In the genomic region with DNA sequence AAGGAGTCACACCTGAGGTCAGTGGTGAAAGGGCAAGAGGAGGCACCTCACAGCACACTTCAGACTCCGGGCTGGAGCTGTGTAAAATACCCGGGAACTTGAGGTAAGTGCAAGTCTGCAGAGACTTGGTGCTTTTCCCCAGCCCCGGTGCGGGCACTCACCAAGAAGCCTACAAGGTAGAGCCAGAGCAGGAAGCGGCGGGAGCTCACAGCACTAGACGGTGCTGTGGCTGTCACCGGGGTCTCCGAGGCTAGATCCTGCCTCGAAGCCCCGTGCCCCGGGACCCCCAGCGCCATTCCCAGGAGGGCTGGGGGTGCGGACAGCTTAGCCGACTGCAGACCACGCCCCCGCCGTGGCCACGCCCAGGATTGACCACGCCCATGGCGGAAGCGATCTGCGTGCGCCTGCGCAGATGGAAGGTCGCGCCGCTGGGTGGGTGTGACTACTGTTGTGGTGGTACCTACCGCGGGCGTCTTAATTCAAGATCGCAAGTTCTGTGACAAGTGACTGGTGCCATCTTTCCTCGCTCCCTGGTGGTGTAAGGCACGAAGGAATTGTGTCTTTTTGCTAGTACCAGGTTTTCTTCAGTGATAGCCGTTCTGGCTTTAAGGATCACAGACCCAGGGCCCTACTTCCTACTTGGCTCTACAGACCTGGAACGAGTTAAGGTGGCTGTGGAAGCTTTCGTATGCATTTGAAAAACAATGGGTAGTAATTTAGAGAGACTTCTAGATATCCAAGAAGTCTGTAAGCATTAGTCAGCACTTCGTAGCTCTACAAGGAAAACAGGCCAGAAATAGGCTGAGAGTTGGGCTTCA, we compare ENCODE assay signal across 8 mouse cellular contexts. TPM values are rescaled to one million over a fixed set of nuclear protein-coding genes. Genes with fewer than 3 reads are reported as not detected.
DNase-seq lines count a peak whose midpoint lies in the region; ATAC-seq lines count a peak whose summit lies in the region.

A gene (minus strand): TSS at position 364 of the 818 bp plus-strand sequence.

- intact Hi-C loops in gastrocnemius, postnatal 14 days (cut with DNase I; ENCODE audit: low total_unique reads), result no loop called here
- intact Hi-C loops in left cerebral cortex, postnatal 10 days (cut with DNase I), result no loop called here

- peak; percentile 93 for ATAC-seq in inflammation-experienced regulatory T-cells, adult 6 months
- peak; percentile 95 for ATAC-seq in megakaryocyte progenitor cell, adult 5-6 weeks (replicated peaks; ENCODE audit: poor library complexity)

- peak; percentile 96 for DNase-seq in adrenal gland, adult 18-20 months (ENCODE audit: low spot score in 2 of 2)
- DNase-seq in embryo, embryonic 10.5 days (ENCODE audit: low spot score), result peak; percentile 88
- peak; percentile 85 for DNase-seq in gastrocnemius, postnatal 14 days
- peak; percentile 82 to 92 for DNase-seq in left cerebral cortex, postnatal 10 days (ENCODE audit: extremely low spot score in 1 of 2, low spot score in 2 of 2)
- peak; percentile 91 to 93 for DNase-seq in right cerebral cortex, postnatal 10 days (ENCODE audit: low spot score in 2 of 2)
- peak; percentile 92 for DNase-seq in urinary bladder, postnatal 14 days (ENCODE audit: low spot score)

RNA-seq across cellular contexts. Expression of the gene that starts here (rescaled TPM):
- 1 to 10 TPM; 1.6 to 2.2 TPM for total RNA-seq in adrenal gland, adult 18-20 months (2021)
- under 1 TPM; 0.33 to 0.59 TPM for total RNA-seq in gastrocnemius, postnatal 14 days (2021)
- 1 to 10 TPM in 1 of 3 experiments, under 1 TPM in 2; 0.78 to 1.4 (median 0.83) TPM for polyA plus RNA-seq in inflammation-experienced regulatory T-cells, adult 6 months (2017; shearing (Covaris generic))
- total RNA-seq in left cerebral cortex, postnatal 10 days (2021), result 1 to 10 TPM; 4.7 to 5.0 TPM
- total RNA-seq in megakaryocyte progenitor cell, adult 5-6 weeks (2015), result 1.1 and 1.4 TPM in 2 replicates
- total RNA-seq in megakaryocyte progenitor cell, adult 5-6 weeks (2017), result 2.4 and 3.0 TPM in 2 replicates

Comparison
In these comparisons a context has a peak if more than half of its experiments do, and no peak if none do; other contexts are left out.
1. Peak in every context shown above with its lines: DNase-seq and ATAC-seq.
2. Peak in DNase-seq in gastrocnemius, postnatal 14 days; RNA of the gene not detected or under 1 TPM.